Mouse (Mus musculus) bone marrow, adult 2 months (tissue): ENCODE data around the gene Sag.

Experiments used
- CTCF ChIP-seq: fragments of 200-500 bp; IDR thresholded peaks from 2 replicates; pipeline ENCODE4 v1.5.1; 2011; ENCODE audit warnings: low read length, control low read depth; ENCODE audit not compliant: control insufficient read depth, insufficient read depth
- POLR2A ChIP-seq: fragments of 200-500 bp; IDR thresholded peaks from 2 replicates; pipeline ENCODE4 v1.6.1; 2011; ENCODE audit warnings: low read depth, mild to moderate bottlenecking, control low read depth, low read length, borderline replicate concordance; ENCODE audit not compliant: control insufficient read depth

DNA sequence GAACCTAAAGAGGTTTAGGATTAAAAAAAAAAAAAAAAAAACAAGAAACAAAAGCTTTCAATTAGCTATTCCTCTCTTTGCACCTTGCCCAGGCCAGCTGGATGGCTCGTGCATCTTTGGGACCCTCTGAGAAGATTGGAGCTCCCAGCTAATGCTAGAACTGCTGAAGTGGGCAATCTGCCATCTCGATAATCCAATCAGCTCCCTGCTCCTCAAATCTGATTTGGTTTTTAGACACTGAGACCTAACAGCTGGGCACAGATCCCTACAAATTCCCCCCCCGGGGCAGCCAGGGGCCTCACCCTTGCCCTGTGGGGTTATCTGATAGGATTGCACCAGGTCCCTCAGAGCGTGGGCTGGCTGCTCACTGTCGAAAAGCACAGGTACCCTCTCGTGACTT, at the start of gene Sag:
- TF ChIP-seq POLR2A (no peak), CTCF (no peak)
